Mouse (Mus musculus): ENCODE results near the gene Tuba3b.

- TF ChIP-seq CTCF (conservative IDR thresholded peaks at IDR 0.05; ENCODE audit: low read length) (no peak), NANOG (IDR thresholded peaks at IDR 0.05; ENCODE audit: borderline replicate concordance, low read length) (no peak), POU5F1 (IDR thresholded peaks at IDR 0.05; ENCODE audit: borderline replicate concordance, low read length) (no peak)
These were observed 18.9 kb downstream of the Tuba3b start for GRCm38 (mm10) chr6:145634454-145634853.

Data from E14TG2a.4 (cell line).